8 mouse cellular contexts compared by ENCODE assay signal in genomic region chr4:149485825-149486206, GRCm38 (mm10). TPM values are rescaled to one million over a fixed set of nuclear protein-coding genes. Genes with fewer than 3 reads are reported as not detected.
DNase-seq lines count a peak whose midpoint lies in the region; ATAC-seq and TF ChIP-seq lines count a peak whose summit lies in the region.

No protein-coding gene starts in this region.

- H3K4me3 ChIP-seq in forebrain, embryonic 14.5 days (ENCODE audit: low read depth, low read length): peak overlapping the region; percentile 72
- peak overlapping the region; percentile 58 for H3K4me3 ChIP-seq in intestine, embryonic 14.5 days (ENCODE audit: low read depth, low read length)
- peak overlapping the region; percentile 82 for H3K4me3 ChIP-seq in lung, adult 2 months (replicated peaks; ENCODE audit: extremely low read depth, low read depth, low read length)

- intact Hi-C loops in left cerebral cortex, postnatal 25 days (cut with DNase I): loop anchor here (5.0 kb wide), 1 partner anchor 56 kb away; no protein-coding TSS in a partner anchor

- no peak for TF ChIP-seq CTCF in lung, adult 2 months (IDR thresholded peaks at IDR 0.05; ENCODE audit: insufficient read depth, low read length)

- H3K36me3 ChIP-seq in forebrain, embryonic 14.5 days (ENCODE audit: control insufficient read depth, insufficient read depth, low read length): peaks cover 34% of the 10 kb centered on the region
- peaks cover 36% of the 10 kb centered on the region for H3K36me3 ChIP-seq in intestine, embryonic 14.5 days (ENCODE audit: control insufficient read depth, insufficient read depth, low read length)

- ATAC-seq in forebrain, embryonic 14.5 days: no peak
- no peak; the same call in 1 of the 2 replicates for ATAC-seq in intestine, embryonic 14.5 days (replicated peaks; ENCODE audit: low FRiP score, low TSS enrichment, low read depth)

- no peak for TF ChIP-seq POLR2A in lung, adult 2 months (IDR thresholded peaks at IDR 0.05; ENCODE audit: borderline replicate concordance, extremely low read depth, low read depth, low read length)

- under 1% methylated on average over 10 of the region's 10 CpGs for WGBS in forebrain, embryonic 14.5 days
- WGBS in intestine, embryonic 14.5 days: under 1% methylated on average over 10 of the region's 10 CpGs
- WGBS in lung, adult 2 months: under 1% methylated on average over 10 of the region's 10 CpGs

- no peak overlapping the region for H3K27ac ChIP-seq in forebrain, embryonic 14.5 days (ENCODE audit: low read depth, low read length)
- H3K27ac ChIP-seq in intestine, embryonic 14.5 days (ENCODE audit: low read depth): peak overlapping the region; percentile 70; the same call in 1 of the 2 replicates

- peak overlapping the region; percentile 77 for H3K9ac ChIP-seq in forebrain, embryonic 14.5 days (ENCODE audit: low read length)
- peak overlapping the region; percentile 57 for H3K9ac ChIP-seq in intestine, embryonic 14.5 days (ENCODE audit: low read length)

- peak; percentile 10 to 33 for DNase-seq in left cerebral cortex, postnatal 25 days (ENCODE audit: low spot score in 2 of 2)
- no peak for DNase-seq in left cerebral cortex, adult 8-10 months (ENCODE audit: low spot score in 2 of 2)
- peak; percentile 37 for DNase-seq in adrenal gland, postnatal 14 days
- peak; percentile 70 for DNase-seq in forebrain, embryonic 14.5 days (ENCODE audit: low spot score)
- no peak for DNase-seq in intestine, embryonic 14.5 days (ENCODE audit: low spot score)
- peak; percentile 40 for DNase-seq in lung, adult 2 months
- peak; percentile 54 for DNase-seq in retina, postnatal 1 day
- no peak for DNase-seq in urinary bladder, adult 18-20 months (ENCODE audit: low spot score in 2 of 2)

- peaks cover 9% of the 10 kb centered on the region; the same call in 1 of the 2 replicates for H3K4me1 ChIP-seq in forebrain, embryonic 14.5 days (ENCODE audit: control insufficient read depth, insufficient read depth, low read length)
- H3K4me1 ChIP-seq in intestine, embryonic 14.5 days (replicated peaks; ENCODE audit: control insufficient read depth, insufficient read depth, low read length): peaks cover 8% of the 10 kb centered on the region
- no peaks in the 10 kb centered on the region for H3K4me1 ChIP-seq in lung, adult 2 months (ENCODE audit: control insufficient read depth, insufficient read depth, low read length)

- H3K9me3 ChIP-seq in forebrain, embryonic 14.5 days (replicated peaks; ENCODE audit: control insufficient read depth, low read length): no peaks in the 10 kb centered on the region
- no peaks in the 10 kb centered on the region for H3K9me3 ChIP-seq in intestine, embryonic 14.5 days (ENCODE audit: control insufficient read depth, low read length)

- H3K27me3 ChIP-seq in forebrain, embryonic 14.5 days (replicated peaks; ENCODE audit: control insufficient read depth, insufficient read depth, low read length): no peaks in the 10 kb centered on the region
- H3K27me3 ChIP-seq in intestine, embryonic 14.5 days (replicated peaks; ENCODE audit: control insufficient read depth, insufficient read depth, low read length): no peaks in the 10 kb centered on the region

- peak overlapping the region; percentile 58 for H3K4me2 ChIP-seq in forebrain, embryonic 14.5 days (ENCODE audit: low read length)
- H3K4me2 ChIP-seq in intestine, embryonic 14.5 days (ENCODE audit: low read length): peak overlapping the region; percentile 88

RNA-seq across cellular contexts. Expression of gene Lzic, which starts 0.8 kb away (rescaled TPM):
- 10 to 100 TPM; 18.7 to 19.8 TPM for total RNA-seq in left cerebral cortex, postnatal 25 days (2021)
- 10 to 100 TPM; 16.0 to 21.7 (median 19.5) TPM for total RNA-seq in left cerebral cortex, adult 8-10 months (2022)
- total RNA-seq in adrenal gland, postnatal 14 days (2021): 32.5 and 35.6 TPM in 2 replicates
- polyA plus RNA-seq in forebrain, embryonic 14.5 days (2014; fragmentation: Nextera tagmentation; extraction: Ambion mirVana): 62.6 and 63.0 TPM in 2 replicates
- 42.2 and 46.5 TPM in 2 replicates for polyA plus RNA-seq in intestine, embryonic 14.5 days (2014; fragmentation: Nextera tagmentation; extraction: Ambion mirVana)
- polyA plus RNA-seq in lung, adult 2 months (2012; rRNA removed): 9.6 and 11.6 TPM in 2 replicates

RNA-seq across cellular contexts. Expression of gene Nmnat1, which starts 0.8 kb away (rescaled TPM):
- total RNA-seq in left cerebral cortex, postnatal 25 days (2021): 1 to 10 TPM; 8.1 to 8.9 TPM
- total RNA-seq in left cerebral cortex, adult 8-10 months (2022): 10 to 100 TPM in 1 of 4 experiments, 1 to 10 TPM in 3; 7.3 to 11.1 (median 8.6) TPM
- total RNA-seq in adrenal gland, postnatal 14 days (2021): 16.1 and 17.9 TPM in 2 replicates
- 9.4 and 11.8 TPM in 2 replicates for polyA plus RNA-seq in forebrain, embryonic 14.5 days (2014; fragmentation: Nextera tagmentation; extraction: Ambion mirVana)
- polyA plus RNA-seq in intestine, embryonic 14.5 days (2014; fragmentation: Nextera tagmentation; extraction: Ambion mirVana): 12.0 and 13.7 TPM in 2 replicates
- 4.1 and 4.5 TPM in 2 replicates for polyA plus RNA-seq in lung, adult 2 months (2012; rRNA removed)

RNA-seq across cellular contexts. Expression of gene Tmem274, which starts 8.6 kb away (rescaled TPM):
- not detected for total RNA-seq in left cerebral cortex, postnatal 25 days (2021)
- total RNA-seq in left cerebral cortex, adult 8-10 months (2022): not detected
- not detected in 2 replicates for total RNA-seq in adrenal gland, postnatal 14 days (2021)
- polyA plus RNA-seq in forebrain, embryonic 14.5 days (2014; fragmentation: Nextera tagmentation; extraction: Ambion mirVana): not detected in 2 replicates
- 0.83 TPM in 1 of 2 replicates, not detected in the other for polyA plus RNA-seq in intestine, embryonic 14.5 days (2014; fragmentation: Nextera tagmentation; extraction: Ambion mirVana)
- not detected in 2 replicates for polyA plus RNA-seq in lung, adult 2 months (2012; rRNA removed)

RNA-seq across cellular contexts. Expression of gene Rbp7, which starts 31.0 kb away (rescaled TPM):
- not detected for total RNA-seq in left cerebral cortex, postnatal 25 days (2021)
- total RNA-seq in left cerebral cortex, adult 8-10 months (2022): not detected
- 103 and 104 TPM in 2 replicates for total RNA-seq in adrenal gland, postnatal 14 days (2021)
- polyA plus RNA-seq in forebrain, embryonic 14.5 days (2014; fragmentation: Nextera tagmentation; extraction: Ambion mirVana): not detected in 2 replicates
- 0.63 and 1.5 TPM in 2 replicates for polyA plus RNA-seq in intestine, embryonic 14.5 days (2014; fragmentation: Nextera tagmentation; extraction: Ambion mirVana)
- polyA plus RNA-seq in lung, adult 2 months (2012; rRNA removed): 2.1 and 2.2 TPM in 2 replicates

RNA-seq across cellular contexts. Expression of gene Ctnnbip1, which starts 32.2 kb away (rescaled TPM):
- total RNA-seq in left cerebral cortex, postnatal 25 days (2021): 10 to 100 TPM; 40.3 to 41.9 TPM
- total RNA-seq in left cerebral cortex, adult 8-10 months (2022): 10 to 100 TPM; 29.0 to 40.0 (median 33.0) TPM
- 31.8 and 34.5 TPM in 2 replicates for total RNA-seq in adrenal gland, postnatal 14 days (2021)
- polyA plus RNA-seq in forebrain, embryonic 14.5 days (2014; fragmentation: Nextera tagmentation; extraction: Ambion mirVana): 95.2 and 99.1 TPM in 2 replicates
- polyA plus RNA-seq in intestine, embryonic 14.5 days (2014; fragmentation: Nextera tagmentation; extraction: Ambion mirVana): 53.0 and 54.3 TPM in 2 replicates
- polyA plus RNA-seq in lung, adult 2 months (2012; rRNA removed): 9.8 and 16.0 TPM in 2 replicates

Comparison
In these comparisons a context has a peak if more than half of its experiments do, and no peak if none do; other contexts are left out.
1. DNase-seq: peak in left cerebral cortex, postnatal 25 days (2 of 2), adrenal gland, postnatal 14 days (single experiment), forebrain, embryonic 14.5 days (single experiment), lung, adult 2 months (single experiment) and retina, postnatal 1 day (single experiment); none in left cerebral cortex, adult 8-10 months (0 of 2), intestine, embryonic 14.5 days (single experiment) and urinary bladder, adult 18-20 months (0 of 2).
2. Peak in every context shown above with its lines, with median percentiles within 50 percentile points of each other: H3K4me3 ChIP-seq.